Mouse (Mus musculus) MEL (cell line): Measurements from ENCODE around the gene Mettl3. TPM values are rescaled to one million over a fixed set of nuclear protein-coding genes. Genes with fewer than 3 reads are reported as not detected.
A peak's percentile ranks its signal among the peaks of the same experiment; 100 is the strongest.

Source experiments
- DNase-seq: peaks from one replicate; pipeline ENCODE4 v3.0.0; 2011; ENCODE audit warnings: low read depth, low spot score
- H3K27ac ChIP-seq: 2 replicates; pipeline ENCODE4 v1.5.1; 2012; ENCODE audit warnings: low read depth, mild to moderate bottlenecking, control low read depth, low read length, moderate library complexity; ENCODE audit not compliant: control insufficient read depth
- H3K27me3 ChIP-seq, 2 experiments: fragments of 150-350 bp in 1 of 2; sonication (generic) in 1 of 2; 2 replicates each; pipeline ENCODE4 v1.6.1; 2012; ENCODE audit warnings: low read length in 2 of 2, mild to moderate bottlenecking in 2 of 2, improper control_type of control experiment in 1 of 2, moderate library complexity in 1 of 2; ENCODE audit not compliant: insufficient read depth in 2 of 2, control insufficient read depth in 1 of 2
- H3K36me3 ChIP-seq, 2 experiments: 2 replicates each; pipeline ENCODE4 v1.6.1; 2012 to 2014; ENCODE audit warnings: low read length in 2 of 2, improper control_type of control experiment in 1 of 2, inconsistent platforms in 1 of 2, mild to moderate bottlenecking in 1 of 2; ENCODE audit not compliant: insufficient read depth in 2 of 2, control insufficient read depth in 1 of 2
- H3K4me1 ChIP-seq, 2 experiments: fragments of 150-350 bp in 1 of 2; sonication (generic) in 1 of 2; 2 replicates each; pipeline ENCODE4 v1.6.1; 2012; ENCODE audit warnings: low read length in 2 of 2, improper control_type of control experiment in 1 of 2, mild to moderate bottlenecking in 1 of 2; ENCODE audit not compliant: insufficient read depth in 2 of 2, control insufficient read depth in 1 of 2
- H3K4me3 ChIP-seq, 2 experiments: fragments of 150-350 bp in 1 of 2; sonication (generic) in 1 of 2; 2 replicates each; pipeline ENCODE4 v1.5.1; 2012; ENCODE audit warnings: low read depth in 2 of 2, low read length in 2 of 2, mild to moderate bottlenecking in 2 of 2, moderate library complexity in 2 of 2, control low read depth in 1 of 2, improper control_type of control experiment in 1 of 2; ENCODE audit not compliant: control insufficient read depth in 1 of 2, insufficient read depth in 1 of 2
- H3K79me2 ChIP-seq: 2 replicates; pipeline ENCODE4 v1.6.1; 2012; ENCODE audit warnings: mild to moderate bottlenecking, low read length, moderate library complexity; ENCODE audit not compliant: control insufficient read depth, poor library complexity, insufficient read depth
- H3K9ac ChIP-seq: 2 replicates; pipeline ENCODE4 v1.6.1; 2012; ENCODE audit warnings: low read depth, mild to moderate bottlenecking, control low read depth, low read length, moderate library complexity; ENCODE audit not compliant: control insufficient read depth, poor library complexity, severe bottlenecking
- H3K9me3 ChIP-seq: fragments of 150-350 bp; sonication (generic); replicated peaks from 2 replicates; pipeline ENCODE4 v1.6.1; 2012; ENCODE audit warnings: mild to moderate bottlenecking, low read length, improper control_type of control experiment, moderate library complexity; ENCODE audit not compliant: insufficient read depth
- CTCF ChIP-seq, 3 experiments: IDR thresholded peaks in 2 of 3; conservative IDR thresholded peaks in 1 of 3; 2 replicates each; pipeline ENCODE4 v1.5.1; 2011 to 2012; ENCODE audit warnings: low read length in 3 of 3, low read depth in 2 of 3, mild to moderate bottlenecking in 2 of 3, improper control_type of control experiment in 1 of 3, inconsistent platforms in 1 of 3, mixed read lengths in 1 of 3, moderate library complexity in 1 of 3; ENCODE audit not compliant: control insufficient read depth in 1 of 3, insufficient read depth in 1 of 3, poor library complexity in 1 of 3, severe bottlenecking in 1 of 3
- EP300 ChIP-seq, 2 experiments: IDR thresholded peaks; 2 replicates each; pipeline ENCODE4 v1.6.1; 2011; ENCODE audit warnings: improper control_type of control experiment in 2 of 2, low read length in 2 of 2, low read depth in 1 of 2, mild to moderate bottlenecking in 1 of 2
- GABPA ChIP-seq: IDR thresholded peaks from 2 replicates; pipeline ENCODE4 v1.6.1; 2012; ENCODE audit warnings: low read depth, mild to moderate bottlenecking, inconsistent platforms, low read length, improper control_type of control experiment, moderate library complexity
- GATA1 ChIP-seq: IDR thresholded peaks from 2 replicates; pipeline ENCODE4 v1.6.1; 2011; ENCODE audit warnings: low read depth, low read length, improper control_type of control experiment
- HCFC1 ChIP-seq: IDR thresholded peaks from 2 replicates; pipeline ENCODE4 v1.6.1; 2012; ENCODE audit warnings: low read depth, mild to moderate bottlenecking, inconsistent platforms, low read length, improper control_type of control experiment, moderate library complexity
- JUND ChIP-seq: IDR thresholded peaks from 2 replicates; pipeline ENCODE4 v1.6.1; 2011; ENCODE audit warnings: low read depth, mild to moderate bottlenecking, improper control_type of control experiment, low read length
- KAT2A ChIP-seq: conservative IDR thresholded peaks from 2 replicates; pipeline ENCODE4 v1.6.1; 2012; ENCODE audit warnings: low read depth, low read length, improper control_type of control experiment, inconsistent platforms
- NELFE ChIP-seq: IDR thresholded peaks from 2 replicates; pipeline ENCODE4 v1.6.1; 2011; ENCODE audit warnings: low read depth, low read length, improper control_type of control experiment
- POLR2AphosphoS2 ChIP-seq: IDR thresholded peaks from 2 replicates; pipeline ENCODE4 v1.6.1; 2011; ENCODE audit warnings: low read length, improper control_type of control experiment
- POLR2AphosphoS5 ChIP-seq: IDR thresholded peaks from 2 replicates; pipeline ENCODE4 v1.6.1; 2012; ENCODE audit warnings: low read depth, borderline replicate concordance, mild to moderate bottlenecking, inconsistent platforms, low read length, moderate library complexity, mixed read lengths
- RCOR1 ChIP-seq: IDR thresholded peaks from 2 replicates; pipeline ENCODE4 v1.6.1; 2012; ENCODE audit warnings: low read depth, mild to moderate bottlenecking, inconsistent platforms, low read length, improper control_type of control experiment
- SMC3 ChIP-seq: IDR thresholded peaks from 2 replicates; pipeline ENCODE4 v1.6.1; 2011; ENCODE audit warnings: low read depth, low read length, improper control_type of control experiment
- TAL1 ChIP-seq: IDR thresholded peaks from 2 replicates; pipeline ENCODE4 v1.6.1; 2012; ENCODE audit warnings: mild to moderate bottlenecking, inconsistent platforms, low read length, moderate library complexity, mixed read lengths
- TBP ChIP-seq: IDR thresholded peaks from 2 replicates; pipeline ENCODE4 v1.8.0; 2011; ENCODE audit warnings: low read depth, low read length, improper control_type of control experiment
- TCF12 ChIP-seq: IDR thresholded peaks from 2 replicates; pipeline ENCODE4 v1.6.1; 2014; ENCODE audit warnings: low read depth, mild to moderate bottlenecking, inconsistent platforms, low read length, improper control_type of control experiment, moderate library complexity
- USF1 ChIP-seq: IDR thresholded peaks from 2 replicates; pipeline ENCODE4 v1.6.1; 2014; ENCODE audit warnings: low read depth, mild to moderate bottlenecking, inconsistent platforms, low read length, improper control_type of control experiment, moderate library complexity
- ZC3H11A ChIP-seq: IDR thresholded peaks from 2 replicates; pipeline ENCODE4 v1.6.1; 2012; ENCODE audit warnings: low read depth, mild to moderate bottlenecking, inconsistent platforms, low read length, improper control_type of control experiment
- ZMIZ1 ChIP-seq: IDR thresholded peaks from 2 replicates; pipeline ENCODE4 v1.6.1; 2012; ENCODE audit warnings: low read depth, mild to moderate bottlenecking, inconsistent platforms, low read length, improper control_type of control experiment, moderate library complexity
- polyA plus RNA-seq, 2 experiments: library from polyadenylated mRNA; stranded (reverse) in 1 of 2; unstranded in 1 of 2; fragments of >175 nt in 1 of 2; fragments of >200 nt in 1 of 2; gene quantifications; 2 replicates each; pipeline versions ENCODE4 v1.2.1 to v1.2.4; 2012; ENCODE audit warnings: low replicate concordance in 2 of 2, low read depth in 1 of 2; ENCODE audit not compliant: insufficient read length in 2 of 2, insufficient read depth in 1 of 2, missing spikeins in 1 of 2
- total RNA-seq: library from RNA; depleted of rRNA; stranded (reverse); fragments of 300-350 nt; gene quantifications from 2 replicates; pipeline ENCODE4 v1.2.3, GENCODE M21; 2012

The Mettl3 gene
- total and polyA plus RNA-seq, 3 experiments = 49.8 to 50.7 TPM; not detected in 1

GRCm38 (mm10) chr14:52327375-52327901 lies 22.5 kb upstream of the Mettl3 start:
- Histone ChIP-seq H3K4me1 (no peaks in the 10 kb centered on the region), H3K36me3 (no peaks in the 10 kb centered on the region), H3K27me3 (peaks cover 18 to 45% of the 10 kb centered on the region in 2 experiments)
- TF ChIP-seq POLR2AphosphoS5 (no peak), ZC3H11A (no peak), GABPA (no peak), POLR2AphosphoS2 (no peak), ZMIZ1 (no peak), HCFC1 (no peak), USF1 (no peak), RCOR1 (no peak), SMC3 (no peak), TAL1 (no peak)
- TF ChIP-seq, all 39 proteins: peak for 0
- no peak for DNase-seq
- no peaks in the 10 kb centered on the region for H3K9me3 ChIP-seq
- no peak overlapping the region for H3K9ac ChIP-seq
- no peaks in the 10 kb centered on the region for H3K79me2 ChIP-seq
- H3K27ac ChIP-seq = no peak overlapping the region
- H3K4me3 ChIP-seq = no peak overlapping the region

GRCm38 (mm10) chr14:52325890-52326289 lies 21.0 kb upstream of the Mettl3 start:
- peaks cover 18 to 42% of the 10 kb centered on the region in 2 experiments for H3K27me3 ChIP-seq
- no peak overlapping the region for H3K4me3 ChIP-seq
- no peaks in the 10 kb centered on the region for H3K4me1 ChIP-seq
- TF ChIP-seq TBP = no peak
- TF ChIP-seq CTCF (IDR thresholded peaks at IDR 0.05 in 2 of 3, conservative IDR thresholded peaks at IDR 0.05 in 1 of 3; ENCODE audit: control insufficient read depth in 1 of 3, insufficient read depth in 1 of 3, low read depth in 2 of 3, low read length in 3 of 3, poor library complexity in 1 of 3, severe bottlenecking in 1 of 3) = peak in 1 of 3 experiments; percentile 19; a peak in 3 of 6 replicates
- no peak overlapping the region for H3K27ac ChIP-seq
- DNase-seq = no peak
- no peaks in the 10 kb centered on the region for H3K9me3 ChIP-seq
- no peaks in the 10 kb centered on the region for H3K36me3 ChIP-seq
- H3K9ac ChIP-seq = no peak overlapping the region
- no peaks in the 10 kb centered on the region for H3K79me2 ChIP-seq

GRCm38 (mm10) chr14:52319361-52319760 lies 14.4 kb upstream of the Mettl3 start:
- Histone ChIP-seq H3K27ac (no peak overlapping the region), H3K4me3 (no peak overlapping the region), H3K27me3 (peaks cover 16 to 28% of the 10 kb centered on the region in 2 experiments), H3K79me2 (no peaks in the 10 kb centered on the region), H3K36me3 (no peaks in the 10 kb centered on the region), H3K9me3 (no peaks in the 10 kb centered on the region), H3K4me1 (no peaks in the 10 kb centered on the region), H3K9ac (no peak overlapping the region)
- DNase-seq = no peak
- TF ChIP-seq NELFE (no peak), GATA1 (no peak), EP300 (IDR thresholded peaks at IDR 0.05; ENCODE audit: low read depth in 1 of 2, low read length in 2 of 2) (no peak), CTCF (IDR thresholded peaks at IDR 0.05 in 2 of 3, conservative IDR thresholded peaks at IDR 0.05 in 1 of 3; ENCODE audit: control insufficient read depth in 1 of 3, insufficient read depth in 1 of 3, low read depth in 2 of 3, low read length in 3 of 3, poor library complexity in 1 of 3, severe bottlenecking in 1 of 3) (no peak), KAT2A (no peak), JUND (no peak), TCF12 (no peak)
